Mouse (Mus musculus): Measurements from ENCODE around the gene Grip1. TPM values are rescaled to one million over a fixed set of nuclear protein-coding genes. Genes with fewer than 3 reads are reported as not detected.
A peak's percentile ranks its signal among the peaks of the same experiment; 100 is the strongest.

Grip1 gene
- polyA plus RNA-seq, 1 experiment from 2014 or later: 19.0 TPM

GRCm38 (mm10) chr10:119830388-119830956 lies 376.8 kb downstream of the Grip1 start:
- no peak overlapping the region for H3K9ac ChIP-seq
- no peaks in the 10 kb centered on the region for H3K27me3 ChIP-seq (replicated peaks)
- H3K9me3 ChIP-seq: no peaks in the 10 kb centered on the region
- ATAC-seq (replicated peaks): no peak
- H3K27ac ChIP-seq: no peak overlapping the region
- WGBS: 77% methylated on average over 6 of the region's 6 CpGs
- no peak overlapping the region for H3K4me2 ChIP-seq
- H3K36me3 ChIP-seq (replicated peaks): no peaks in the 10 kb centered on the region
- H3K4me1 ChIP-seq: no peaks in the 10 kb centered on the region; the same call in 1 of the 2 replicates
- no peak overlapping the region for H3K4me3 ChIP-seq

GRCm38 (mm10) chr10:119831086-119831485 lies 377.5 kb downstream of the Grip1 start:
- no peaks in the 10 kb centered on the region for H3K27me3 ChIP-seq (replicated peaks)
- no peak overlapping the region for H3K4me2 ChIP-seq
- no peak overlapping the region for H3K27ac ChIP-seq
- H3K9ac ChIP-seq: no peak overlapping the region
- no peaks in the 10 kb centered on the region for H3K9me3 ChIP-seq
- no peak overlapping the region for H3K4me3 ChIP-seq
- no peak for ATAC-seq (replicated peaks)
- H3K4me1 ChIP-seq: no peaks in the 10 kb centered on the region
- WGBS: 96% methylated on average over 1 of the region's 1 CpGs
- H3K36me3 ChIP-seq (replicated peaks): no peaks in the 10 kb centered on the region

GRCm38 (mm10) chr10:119833334-119833733 lies 379.7 kb downstream of the Grip1 start:
- 72% methylated on average over 5 of the region's 5 CpGs for WGBS
- no peaks in the 10 kb centered on the region for H3K9me3 ChIP-seq
- H3K27ac ChIP-seq: no peak overlapping the region
- no peak overlapping the region for H3K4me3 ChIP-seq
- no peaks in the 10 kb centered on the region for H3K36me3 ChIP-seq (replicated peaks)
- H3K4me2 ChIP-seq: no peak overlapping the region
- H3K9ac ChIP-seq: no peak overlapping the region
- no peak for ATAC-seq (replicated peaks)
- no peaks in the 10 kb centered on the region for H3K27me3 ChIP-seq (replicated peaks)
- H3K4me1 ChIP-seq: peaks cover 3% of the 10 kb centered on the region; the same call in 1 of the 2 replicates

GRCm38 (mm10) chr10:119834122-119834521 lies 380.5 kb downstream of the Grip1 start:
- WGBS: 77% methylated on average over 4 of the region's 4 CpGs
- no peak overlapping the region for H3K9ac ChIP-seq

GRCm38 (mm10) chr10:119839645-119840044 lies 386.0 kb downstream of the Grip1 start:
- 0 out of 2 replicates have a peak, but pooled peaks have one; percentile 24 for ATAC-seq (replicated peaks)

More at GRCm38 (mm10) chr10:119834122-119834521, 380.5 kb downstream of the Grip1 start:
- no peak overlapping the region for H3K27ac ChIP-seq
- no peaks in the 10 kb centered on the region for H3K27me3 ChIP-seq (replicated peaks)
- no peak for ATAC-seq (replicated peaks)
- no peaks in the 10 kb centered on the region for H3K36me3 ChIP-seq (replicated peaks)
- H3K4me3 ChIP-seq: no peak overlapping the region
- H3K4me2 ChIP-seq: no peak overlapping the region
- H3K9me3 ChIP-seq: no peaks in the 10 kb centered on the region
- H3K4me1 ChIP-seq: peaks cover 5% of the 10 kb centered on the region; the same call in 1 of the 2 replicates

GRCm38 (mm10) chr10:119842004-119842403 lies 388.4 kb downstream of the Grip1 start:
- Histone ChIP-seq H3K9ac (no peak overlapping the region), H3K4me2 (no peak overlapping the region), H3K27ac (no peak overlapping the region), H3K4me3 (no peak overlapping the region), H3K36me3 (replicated peaks) (no peaks in the 10 kb centered on the region), H3K27me3 (replicated peaks) (no peaks in the 10 kb centered on the region), H3K9me3 (no peaks in the 10 kb centered on the region), H3K4me1 (peaks cover 26% of the 10 kb centered on the region)
- no peak for ATAC-seq (replicated peaks)
- 89% methylated on average over 4 of the region's 4 CpGs for WGBS

More at GRCm38 (mm10) chr10:119839645-119840044, 386.0 kb downstream of the Grip1 start:
- Histone ChIP-seq H3K27ac (no peak overlapping the region), H3K4me3 (no peak overlapping the region), H3K4me1 (peaks cover 10% of the 10 kb centered on the region), H3K36me3 (replicated peaks) (no peaks in the 10 kb centered on the region), H3K27me3 (replicated peaks) (no peaks in the 10 kb centered on the region), H3K9me3 (no peaks in the 10 kb centered on the region), H3K4me2 (no peak overlapping the region), H3K9ac (no peak overlapping the region)
- WGBS: 86% methylated on average over 11 of the region's 11 CpGs

- Histone ChIP-seq H3K4me1 (peaks cover 21% of the 10 kb centered on the region), H3K27me3 (replicated peaks) (no peaks in the 10 kb centered on the region), H3K9me3 (no peaks in the 10 kb centered on the region), H3K4me2 (no peak overlapping the region), H3K36me3 (replicated peaks) (no peaks in the 10 kb centered on the region), H3K4me3 (no peak overlapping the region), H3K9ac (no peak overlapping the region), H3K27ac (no peak overlapping the region)
- WGBS: 59% methylated on average over 11 of the region's 11 CpGs
- ATAC-seq (replicated peaks): peak; percentile 65; the same call in 1 of the 2 replicates
Measured at GRCm38 (mm10) chr10:119845705-119846410, 392.2 kb downstream of the Grip1 start.

- H3K9ac ChIP-seq: no peak overlapping the region
- no peaks in the 10 kb centered on the region for H3K36me3 ChIP-seq (replicated peaks)
- H3K4me1 ChIP-seq: no peaks in the 10 kb centered on the region
- no peaks in the 10 kb centered on the region for H3K27me3 ChIP-seq (replicated peaks)
- H3K27ac ChIP-seq: no peak overlapping the region
- no peak overlapping the region for H3K4me3 ChIP-seq
- H3K9me3 ChIP-seq: no peaks in the 10 kb centered on the region
- no peak overlapping the region for H3K4me2 ChIP-seq
- WGBS: 71% methylated on average over 11 of the region's 11 CpGs
- ATAC-seq (replicated peaks): no peak
Measured at GRCm38 (mm10) chr10:119851594-119851993, 398.0 kb downstream of the Grip1 start.

- H3K27ac ChIP-seq: no peak overlapping the region
- no peaks in the 10 kb centered on the region for H3K27me3 ChIP-seq (replicated peaks)
- no peak overlapping the region for H3K4me2 ChIP-seq
- H3K4me3 ChIP-seq: no peak overlapping the region
- H3K9me3 ChIP-seq: no peaks in the 10 kb centered on the region
- no peaks in the 10 kb centered on the region for H3K36me3 ChIP-seq (replicated peaks)
- no peaks in the 10 kb centered on the region for H3K4me1 ChIP-seq
- 85% methylated on average over 7 of the region's 7 CpGs for WGBS
- no peak overlapping the region for H3K9ac ChIP-seq
- ATAC-seq (replicated peaks): no peak
Measured at GRCm38 (mm10) chr10:119852582-119853135, 399.0 kb downstream of the Grip1 start.

- Histone ChIP-seq H3K4me2 (no peak overlapping the region), H3K36me3 (replicated peaks) (no peaks in the 10 kb centered on the region), H3K9ac (no peak overlapping the region), H3K27ac (no peak overlapping the region), H3K27me3 (replicated peaks) (no peaks in the 10 kb centered on the region), H3K9me3 (0 out of 2 replicates have a peak, but pooled peaks cover 11% of the 10 kb centered on the region), H3K4me1 (peaks cover 4% of the 10 kb centered on the region; the same call in 1 of the 2 replicates), H3K4me3 (no peak overlapping the region)
- 47% methylated on average over 3 of the region's 3 CpGs for whole genome bisulfite sequencing
- no peak for ATAC-seq (replicated peaks)
Measured at GRCm38 (mm10) chr10:119867726-119868125, 414.1 kb downstream of the Grip1 start.

GRCm38 (mm10) chr10:119868995-119869579 lies 415.5 kb downstream of the Grip1 start:
- 87% methylated on average over 11 of the region's 11 CpGs for WGBS

GRCm38 (mm10) chr10:119876721-119877120 lies 423.1 kb downstream of the Grip1 start:
- no peaks in the 10 kb centered on the region for H3K36me3 ChIP-seq (replicated peaks)
- no peak overlapping the region for H3K9ac ChIP-seq
- H3K27ac ChIP-seq: no peak overlapping the region
- 0 out of 2 replicates have a peak, but pooled peaks cover 3% of the 10 kb centered on the region for H3K4me1 ChIP-seq
- H3K9me3 ChIP-seq: no peaks in the 10 kb centered on the region
- 92% methylated on average over 6 of the region's 6 CpGs for WGBS
- no peak for ATAC-seq (replicated peaks)
- H3K4me3 ChIP-seq: no peak overlapping the region
- no peak overlapping the region for H3K4me2 ChIP-seq
- H3K27me3 ChIP-seq (replicated peaks): no peaks in the 10 kb centered on the region

More at GRCm38 (mm10) chr10:119868995-119869579, 415.5 kb downstream of the Grip1 start:
- H3K4me3 ChIP-seq: no peak overlapping the region
- H3K27me3 ChIP-seq (replicated peaks): no peaks in the 10 kb centered on the region
- no peak overlapping the region for H3K9ac ChIP-seq
- no peak overlapping the region for H3K27ac ChIP-seq
- no peak for ATAC-seq (replicated peaks)
- H3K36me3 ChIP-seq (replicated peaks): no peaks in the 10 kb centered on the region
- H3K4me2 ChIP-seq: no peak overlapping the region
- peaks cover 4% of the 10 kb centered on the region; the same call in 1 of the 2 replicates for H3K4me1 ChIP-seq
- H3K9me3 ChIP-seq: 0 out of 2 replicates have a peak, but pooled peaks cover 9% of the 10 kb centered on the region

Measured in midbrain, embryonic 15.5 days (tissue).